Mouse (Mus musculus) spleen, adult 18-20 months (tissue): ENCODE data around the gene Tmem59l.

Source experiments
- DNase-seq, 2 experiments: peaks; one replicate each; pipeline ENCODE4 v3.0.0; 2022; ENCODE audit warnings: mixed read lengths in 2 of 2

The Tmem59l gene

DNA sequence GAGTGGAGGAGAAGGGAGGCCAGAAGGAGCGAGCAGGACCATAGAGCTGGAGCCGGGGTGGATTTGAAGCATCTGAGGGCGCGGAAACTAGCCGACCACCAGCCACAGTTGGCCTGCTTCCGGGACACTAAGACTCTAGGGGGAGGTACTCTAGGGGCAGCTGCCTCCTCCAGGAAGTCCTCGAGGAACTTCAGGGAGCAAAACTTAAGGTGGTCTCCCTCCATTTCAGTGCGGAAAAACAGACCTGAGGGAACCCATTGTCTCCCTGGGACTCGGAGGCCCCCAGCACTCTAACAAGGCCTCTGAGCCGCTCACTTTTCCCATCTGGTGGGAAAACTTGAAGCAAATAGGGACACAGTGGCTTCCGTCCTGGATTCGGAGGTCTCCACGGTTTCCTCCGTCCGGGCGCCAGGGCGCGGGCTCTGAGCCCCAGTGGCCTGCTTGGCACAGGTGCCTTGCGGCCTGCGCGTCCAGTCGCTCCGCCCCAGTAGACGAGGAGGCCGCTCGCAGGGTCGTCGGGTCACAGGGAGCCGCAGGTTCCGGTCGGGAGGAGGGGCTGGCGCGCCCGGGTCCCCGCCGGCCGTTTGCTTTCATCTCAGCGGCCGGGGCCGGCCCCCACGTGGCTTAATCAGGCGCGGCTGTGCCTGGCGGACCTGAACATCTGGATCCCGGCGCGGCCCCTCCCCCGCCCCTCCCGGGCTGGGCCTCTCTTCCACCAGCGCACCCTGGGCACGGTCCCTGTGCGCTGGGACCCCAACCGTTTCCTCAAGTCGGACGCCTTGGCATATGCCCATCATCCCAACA is 1.0 kb upstream of the Tmem59l start:
- no peak for DNase-seq

DNA sequence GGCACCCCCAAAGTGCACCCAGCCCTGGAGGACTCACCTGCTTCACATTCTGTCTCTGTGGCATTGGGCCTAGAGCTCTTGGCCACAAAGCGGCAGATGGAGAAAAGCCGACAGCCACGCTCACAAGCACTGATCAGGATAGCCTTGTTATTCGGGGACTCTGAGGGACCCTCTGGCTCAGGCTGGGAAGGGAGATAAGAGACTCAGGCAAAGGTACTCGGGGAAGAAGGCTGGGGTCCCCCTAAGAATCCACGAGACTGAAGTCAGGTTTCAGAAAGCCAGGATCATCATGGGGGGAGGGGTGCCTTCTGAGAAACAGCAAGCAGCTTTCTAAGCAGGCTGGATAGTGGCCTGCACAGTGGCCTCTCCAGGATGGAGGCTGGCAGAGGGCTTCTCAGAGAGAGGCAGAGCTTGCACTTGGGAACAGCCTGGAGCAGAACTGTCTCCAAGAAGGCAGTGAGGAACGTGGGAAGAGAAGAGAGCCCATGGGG is 922 bp downstream of the Tmem59l start:
- DNase-seq = no peak

DNA sequence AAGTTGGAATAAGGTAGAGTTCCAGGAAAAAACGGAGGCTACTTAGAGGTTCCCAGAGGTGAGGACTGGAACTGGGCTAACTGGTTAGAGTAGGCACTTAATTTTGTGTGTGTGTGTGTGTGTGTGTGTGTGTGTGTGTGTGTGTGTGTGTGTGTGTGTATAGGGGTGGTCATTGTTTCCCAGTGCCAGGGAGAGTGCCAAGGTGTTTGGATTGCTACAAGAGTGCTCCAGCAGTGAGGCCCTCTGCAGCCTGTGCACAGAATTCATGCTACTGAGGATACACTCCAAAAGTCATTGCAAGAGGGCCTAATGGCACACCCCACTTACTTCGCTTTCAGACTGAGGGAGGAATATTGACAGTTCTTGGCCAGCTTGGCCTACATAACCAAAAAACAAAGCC is 4.2 kb downstream of the Tmem59l start:
- DNase-seq = no peak

DNA sequence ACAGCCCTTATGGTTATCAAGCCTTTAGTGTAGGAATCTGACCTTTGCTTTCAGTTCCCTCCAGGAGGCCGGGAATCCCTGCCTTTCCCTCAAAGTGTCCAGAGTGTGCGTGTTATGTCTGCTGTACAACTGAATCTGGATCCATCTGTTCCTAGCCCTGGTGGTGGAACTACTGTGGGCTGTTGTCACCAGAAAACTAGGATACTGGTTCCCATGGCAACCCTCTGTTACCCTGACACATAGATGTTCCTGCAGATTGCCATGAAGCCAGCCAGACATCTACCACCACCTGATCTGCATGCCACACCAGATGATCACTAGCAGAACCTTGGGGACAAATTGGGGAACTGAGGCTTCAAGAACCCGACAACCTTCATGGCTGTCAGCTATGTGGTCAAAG is 5.2 kb downstream of the Tmem59l start:
- DNase-seq = no peak

DNA sequence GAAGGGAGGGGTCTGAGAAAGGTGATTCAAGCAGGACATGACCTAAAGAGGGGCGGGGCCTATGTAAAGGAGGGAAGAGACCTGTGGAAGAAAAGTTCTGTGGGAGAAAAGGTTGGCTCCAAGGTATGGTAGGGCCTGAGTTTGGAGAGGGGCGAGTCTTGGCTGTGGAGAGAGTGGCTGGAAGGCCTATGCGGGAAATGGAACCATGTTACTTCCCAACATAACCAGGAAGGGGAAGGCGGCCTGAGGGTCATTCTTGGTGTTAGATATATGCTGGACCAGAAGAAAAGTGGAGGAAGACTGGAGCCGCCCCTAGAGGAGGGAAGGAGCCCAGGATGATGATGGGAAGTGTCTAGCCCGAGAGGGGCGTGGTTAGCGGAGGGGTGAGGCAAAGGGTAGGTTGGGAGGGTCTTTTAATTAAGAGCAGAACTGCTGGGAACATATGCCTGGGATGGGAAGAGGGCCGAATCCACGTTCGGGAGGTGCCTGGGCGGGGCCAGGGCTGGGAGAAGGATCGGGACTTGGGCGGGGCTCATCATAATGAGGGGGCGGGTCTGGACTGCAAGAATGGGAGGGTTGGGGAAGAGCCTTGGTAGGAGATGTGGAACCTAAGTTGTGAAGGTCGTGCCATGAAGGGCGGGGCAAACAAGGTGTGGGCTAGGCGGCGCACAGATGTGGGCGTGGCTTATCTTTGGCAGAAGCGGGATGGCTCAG is 9.7 kb downstream of the Tmem59l start:
- no peak for DNase-seq

DNA sequence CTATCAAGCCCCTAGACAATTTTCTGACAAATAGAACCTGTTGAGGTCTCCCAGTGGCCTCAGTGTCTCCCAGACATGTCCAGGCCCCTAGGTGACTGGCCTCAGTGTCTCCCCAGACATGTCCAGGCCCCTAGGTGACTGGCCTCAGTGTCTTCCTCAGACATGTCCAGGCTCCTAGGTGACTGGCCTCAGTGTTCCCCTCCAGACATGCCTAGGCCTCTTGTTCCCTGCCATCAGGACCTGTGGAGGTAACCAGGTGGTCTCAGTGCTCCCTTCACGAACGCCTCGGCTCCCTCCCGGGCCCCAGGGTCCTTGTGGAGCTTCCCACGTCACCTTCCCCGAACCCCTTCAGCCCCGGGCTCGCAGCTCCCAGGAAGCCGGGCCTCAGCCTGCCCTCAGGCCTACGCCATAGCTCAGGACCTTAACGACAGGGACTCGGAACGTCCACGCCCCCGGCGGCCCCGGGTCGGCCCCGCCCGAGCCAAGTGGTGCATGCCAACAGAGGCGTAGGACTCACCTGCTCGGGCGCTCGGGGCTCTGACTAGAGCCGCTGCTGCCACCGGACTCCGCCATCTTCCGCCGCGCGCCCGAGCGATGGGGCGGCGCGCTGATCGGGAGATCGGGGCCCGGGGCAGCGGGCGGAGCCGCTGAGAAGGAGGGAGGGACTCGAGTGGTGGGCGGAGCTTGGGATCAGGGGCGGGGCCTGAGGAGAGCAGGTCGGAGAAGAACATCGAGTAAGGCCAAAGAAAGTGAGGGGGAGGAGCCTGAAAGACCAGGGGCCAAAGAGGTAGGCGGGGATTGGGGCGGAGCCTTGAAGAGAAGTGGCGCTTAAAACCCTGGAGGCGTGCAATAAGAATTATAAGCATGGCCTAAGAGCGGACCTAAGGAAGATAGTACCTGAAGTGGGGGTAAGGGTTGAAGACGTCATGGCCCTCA is 10.6 kb downstream of the Tmem59l start, which contains the start of gene Klhl26:
Gene Klhl26, minus strand, starts transcription at position 636 of the 936 bp plus-strand sequence.
- peak; percentile 96 to 97 for DNase-seq

DNA sequence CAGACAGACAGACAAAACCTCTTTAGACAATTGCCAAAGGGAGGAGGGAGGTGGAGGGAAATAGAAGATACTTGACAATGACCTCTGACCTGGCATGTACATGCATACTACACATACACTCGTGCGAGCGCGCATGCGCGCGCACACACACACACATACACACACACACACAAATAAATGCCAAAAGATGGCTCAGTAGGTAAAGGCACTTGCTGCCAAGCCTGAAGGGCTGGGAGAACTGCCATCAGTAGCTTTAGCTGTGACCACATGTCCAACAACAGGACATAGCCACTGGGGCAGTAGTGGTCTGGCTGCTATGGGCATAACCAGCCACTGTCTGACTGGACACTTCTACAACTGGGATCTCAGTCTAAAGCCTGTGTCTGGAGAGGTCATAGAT is 15.3 kb downstream of the Tmem59l start:
- DNase-seq = no peak

DNA sequence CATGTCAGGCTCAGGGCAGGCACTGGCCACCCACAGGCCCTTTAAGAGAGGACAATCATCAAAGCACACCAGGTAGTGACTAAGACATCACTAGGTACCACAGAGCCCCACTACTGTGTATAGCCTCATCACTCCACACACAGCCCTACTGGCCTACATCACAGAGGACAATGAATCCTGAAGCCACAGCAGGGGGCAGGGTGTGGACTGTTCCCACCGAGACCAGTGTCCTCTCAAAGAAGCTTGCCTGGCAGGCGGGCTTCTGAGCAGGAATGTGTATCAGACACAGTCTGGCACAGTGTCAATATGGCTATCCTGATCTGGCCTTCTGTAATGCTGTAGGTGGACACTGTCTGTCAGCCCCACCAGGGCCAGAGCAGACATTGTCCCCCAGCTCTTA is 17.2 kb downstream of the Tmem59l start:
- DNase-seq = no peak

DNA sequence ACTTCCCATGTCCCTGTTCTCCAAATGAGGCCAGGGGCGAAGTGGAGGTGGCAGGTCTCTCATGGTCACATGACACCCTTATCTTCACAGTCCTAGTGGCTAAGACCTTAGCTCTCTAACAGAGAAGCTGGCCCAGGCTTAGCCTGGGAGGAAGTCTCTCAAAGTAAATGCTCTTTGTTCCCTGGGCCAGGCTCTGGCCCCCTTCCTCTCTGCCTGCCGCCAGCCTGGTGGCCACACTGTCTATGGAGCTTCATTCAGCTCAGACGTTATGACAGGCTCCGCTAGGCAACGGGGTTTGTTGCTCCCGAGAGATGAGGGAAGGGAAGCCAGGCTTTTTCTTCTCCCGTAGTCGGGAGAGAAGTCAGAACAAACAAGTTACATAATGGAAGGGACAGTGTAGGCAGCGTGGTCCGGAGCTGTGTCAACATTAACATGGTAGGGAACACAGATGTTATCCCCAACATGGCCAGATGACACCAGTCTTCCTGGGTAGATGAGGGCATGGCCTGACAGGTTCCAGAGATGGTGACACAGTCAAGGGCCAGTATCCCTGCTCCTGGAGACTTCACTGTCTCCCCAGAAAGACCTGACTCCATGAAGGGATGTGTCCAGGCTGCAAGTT is 17.8 kb downstream of the Tmem59l start:
- no peak for DNase-seq

DNA sequence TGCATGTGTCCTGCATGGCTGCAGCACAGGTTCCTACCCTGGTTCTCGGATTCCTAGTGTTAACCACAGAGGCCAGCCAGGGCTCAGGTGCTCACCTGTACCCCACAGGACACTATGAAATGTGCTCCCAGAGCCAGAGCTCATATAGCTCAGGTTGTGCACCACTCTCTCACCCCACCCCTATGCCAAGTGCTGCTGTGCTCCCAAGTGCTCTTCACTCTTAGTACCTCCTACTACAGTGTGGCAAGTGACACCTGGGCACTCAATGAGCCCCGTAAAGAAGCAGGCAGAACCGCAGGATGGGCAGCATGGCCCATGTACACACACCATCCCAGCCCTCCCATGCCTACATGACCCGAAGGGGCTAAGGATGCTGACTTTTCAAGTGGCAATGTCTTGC is 18.4 kb downstream of the Tmem59l start:
- no peak for DNase-seq

DNA sequence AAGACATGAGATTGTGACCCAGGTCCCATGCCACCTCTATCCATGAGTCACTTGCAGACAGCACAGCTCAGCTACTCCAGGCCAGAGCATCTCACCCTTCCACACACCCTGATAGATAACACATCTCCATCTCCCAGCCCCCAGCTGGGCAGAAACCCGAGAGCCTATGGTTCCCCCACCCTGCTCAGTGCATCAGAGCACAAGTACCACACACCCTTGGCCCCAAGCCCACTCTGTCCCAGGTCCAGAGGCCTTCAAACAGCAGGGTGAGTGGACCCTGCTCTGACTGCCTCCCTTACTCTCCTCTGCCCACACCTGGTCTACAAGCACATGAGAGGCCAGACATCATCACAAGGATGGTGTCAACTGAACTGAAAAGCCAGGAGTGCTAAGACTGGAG is 19.3 kb downstream of the Tmem59l start:
- no peak for DNase-seq

DNA sequence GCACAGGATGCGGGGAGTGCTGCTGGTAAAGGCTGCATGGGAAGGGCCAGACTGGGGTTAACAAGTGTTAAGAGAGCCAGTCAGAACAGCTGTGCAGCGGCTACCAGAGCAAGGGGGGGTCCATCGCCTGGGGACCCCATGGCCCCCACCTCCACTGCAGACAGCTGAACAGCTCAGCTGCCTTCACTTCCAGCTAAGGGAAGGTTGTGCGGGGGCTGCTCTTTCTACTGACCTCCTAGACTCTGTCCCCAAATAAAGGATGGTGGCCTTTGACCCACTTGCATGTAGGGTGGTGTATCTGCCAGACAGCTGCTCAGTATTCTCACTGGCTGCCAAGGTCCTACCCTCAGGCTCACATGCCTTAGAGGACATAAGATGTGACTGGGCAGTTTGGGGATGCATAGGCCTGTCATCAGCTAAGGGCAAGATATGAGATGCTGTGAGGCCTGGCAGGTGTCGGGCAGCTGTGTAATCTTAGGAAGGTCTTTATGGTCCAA is 19.9 kb downstream of the Tmem59l start:
- DNase-seq = no peak

DNA sequence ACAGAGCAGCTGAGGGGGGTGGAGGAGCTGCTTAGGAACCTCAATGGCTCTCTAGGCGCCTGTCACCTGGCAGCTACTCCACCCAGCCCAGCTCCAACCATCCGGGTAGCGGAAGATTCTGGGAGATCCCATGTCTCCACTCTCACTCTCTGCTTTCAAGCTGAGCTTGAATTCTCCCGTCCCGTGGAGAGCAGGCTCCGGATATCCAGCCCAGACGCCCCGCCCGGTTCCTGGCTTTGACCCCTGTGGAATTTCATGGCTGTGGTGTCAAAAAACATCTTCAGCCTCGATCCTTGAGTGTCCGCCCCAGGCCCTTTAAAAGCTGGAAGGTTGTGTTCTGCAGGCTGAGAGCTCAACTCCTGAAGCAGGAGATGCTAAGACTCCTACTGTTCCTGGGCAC is 20.4 kb downstream of the Tmem59l start:
- no peak for DNase-seq

DNA sequence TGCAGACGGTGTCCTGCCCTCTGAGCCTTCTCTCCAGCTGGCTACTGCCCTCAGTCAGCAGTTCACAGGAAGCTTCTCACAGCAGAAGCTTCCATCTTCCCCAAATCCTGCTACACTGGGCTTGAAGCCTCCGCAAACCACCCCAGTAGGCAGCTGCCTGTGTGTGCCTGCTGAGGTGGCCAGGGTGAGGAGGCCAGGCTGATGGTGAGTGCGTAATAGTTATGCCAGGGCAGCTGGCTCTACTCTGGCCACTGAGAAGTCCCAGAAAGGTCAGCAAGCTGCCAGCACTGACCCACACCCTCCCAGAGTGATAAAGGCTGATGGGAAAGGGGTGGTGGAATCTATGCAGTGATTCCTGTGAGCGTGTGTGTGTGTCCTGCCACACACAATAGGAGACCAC is 20.9 kb downstream of the Tmem59l start:
- DNase-seq = no peak

DNA sequence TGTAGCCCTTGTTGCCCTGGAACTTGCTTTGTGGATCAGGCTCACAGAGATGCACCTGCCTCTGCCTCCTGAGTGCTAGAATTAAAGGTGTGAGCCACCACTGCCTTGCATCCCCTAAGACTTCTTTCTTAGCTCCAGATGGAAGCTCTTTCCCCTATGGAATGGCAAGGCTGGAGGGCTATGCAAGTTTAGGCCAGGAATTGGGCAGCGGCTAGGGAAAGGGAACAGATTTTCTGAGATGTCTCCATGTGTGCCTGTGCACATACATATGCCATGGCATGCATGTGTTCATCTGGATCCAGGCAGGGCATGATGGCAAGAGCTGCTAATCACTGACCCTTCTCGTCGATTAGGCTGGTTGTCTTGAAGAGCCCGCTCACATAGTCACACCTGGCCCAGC is 21.5 kb downstream of the Tmem59l start:
- no peak for DNase-seq

DNA sequence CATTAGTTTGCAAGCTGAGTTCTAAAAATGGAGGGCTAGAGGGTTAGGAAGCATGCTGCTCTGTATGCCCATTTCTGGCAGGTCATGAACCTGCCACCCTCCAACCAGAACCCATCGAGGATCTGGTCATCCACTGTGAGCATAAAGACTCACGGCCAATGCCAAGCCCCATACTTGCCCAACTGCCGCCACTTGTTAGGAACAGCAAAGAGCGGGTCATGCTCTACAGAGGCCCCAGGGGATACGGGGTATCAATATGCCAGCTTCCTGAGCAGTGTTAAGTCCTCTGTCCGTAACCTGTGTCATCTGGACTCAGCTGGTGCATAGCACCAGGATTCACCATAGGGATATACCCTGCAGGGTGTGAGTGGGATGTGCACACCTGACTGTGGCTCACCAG is 23.0 kb downstream of the Tmem59l start:
- no peak for DNase-seq

DNA sequence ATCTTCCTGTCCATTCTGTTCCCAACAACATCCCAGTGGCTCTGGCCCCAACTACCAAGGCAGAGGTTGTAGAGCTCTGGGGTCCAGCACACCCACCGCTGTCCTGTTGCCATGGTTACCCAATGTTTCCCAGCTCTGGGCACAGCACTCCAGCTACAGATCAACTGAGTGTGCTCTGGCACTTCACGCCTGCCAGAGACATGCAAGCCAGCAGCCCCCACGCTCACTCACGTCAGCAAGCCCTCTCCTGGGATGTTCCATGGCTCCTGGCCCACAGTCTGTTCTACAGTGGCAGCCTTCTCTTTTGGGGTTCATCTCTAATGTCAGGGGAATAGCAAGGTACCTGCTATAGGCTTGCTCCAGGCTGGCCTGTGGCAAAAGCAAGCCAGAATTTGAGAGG is 23.9 kb downstream of the Tmem59l start:
- no peak for DNase-seq

DNA sequence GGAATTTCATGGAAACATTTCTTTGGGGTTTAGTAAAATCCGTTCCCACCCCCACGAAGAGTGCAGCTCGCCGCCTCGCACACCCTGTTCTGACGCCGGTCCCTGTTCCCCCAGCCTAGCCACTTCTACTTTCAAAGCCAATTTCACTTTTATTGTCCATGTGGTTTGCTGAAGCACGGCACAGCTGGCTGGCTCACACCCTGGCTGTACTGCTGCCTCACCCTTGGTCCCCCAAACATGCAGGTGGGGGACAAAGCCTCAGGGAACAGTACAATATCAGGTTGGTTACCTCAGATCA is 24.7 kb downstream of the Tmem59l start:
- DNase-seq = no peak

DNA sequence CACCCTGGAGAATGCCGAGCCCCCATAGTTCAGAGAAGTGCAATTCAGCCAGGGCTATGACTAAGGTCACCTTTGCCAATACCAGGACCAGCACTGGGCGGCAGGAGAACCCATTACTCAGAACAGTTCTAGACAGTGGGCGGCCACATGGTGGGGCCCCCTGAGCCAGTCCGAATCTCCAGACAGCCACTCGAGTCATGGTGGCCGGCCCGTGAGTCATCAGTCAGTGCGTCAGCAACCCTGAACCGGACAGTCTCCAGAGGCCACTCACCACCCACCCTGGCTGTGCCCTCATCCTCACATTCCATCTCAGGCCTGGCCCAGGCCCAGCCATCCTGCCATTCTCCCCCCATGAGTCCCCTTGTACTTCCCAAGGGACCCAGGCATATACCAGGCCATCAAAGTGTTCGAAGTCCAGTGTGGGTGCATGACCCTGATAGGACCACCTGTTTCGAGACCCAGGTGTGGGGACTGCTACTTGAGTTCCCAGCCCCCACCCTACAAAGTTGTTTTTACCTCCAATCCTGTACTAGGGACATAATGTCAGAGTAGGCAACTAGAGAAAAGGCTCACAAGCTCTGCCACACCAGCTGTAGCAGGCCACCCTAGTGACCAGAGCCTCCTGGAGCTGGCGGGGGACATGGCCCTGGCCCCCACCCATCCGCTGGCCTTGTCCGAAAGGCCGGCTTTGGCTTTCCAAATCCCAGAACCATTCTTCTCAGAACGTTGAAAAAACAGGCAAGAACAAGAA is 25.2 kb downstream of the Tmem59l start:
- DNase-seq = no peak

DNA sequence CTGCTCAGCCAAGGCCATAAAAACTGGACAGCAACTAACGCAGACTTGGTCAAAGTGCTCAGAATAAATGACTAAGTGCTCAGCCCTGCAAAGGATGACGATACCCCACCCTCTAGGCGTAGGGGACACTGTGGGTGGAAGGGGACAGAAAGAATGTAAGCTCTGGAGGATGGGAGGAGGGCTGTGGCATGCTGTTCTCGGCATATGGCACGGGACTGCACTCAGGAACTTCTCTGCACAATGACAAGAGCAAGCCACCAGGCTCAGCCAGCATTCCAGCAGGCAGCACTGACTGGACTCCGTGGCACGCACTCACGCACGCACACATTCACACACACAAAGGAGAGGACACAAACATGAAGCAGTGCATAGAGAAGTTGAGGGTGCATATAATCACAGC is 26.6 kb downstream of the Tmem59l start:
- DNase-seq = no peak

DNA sequence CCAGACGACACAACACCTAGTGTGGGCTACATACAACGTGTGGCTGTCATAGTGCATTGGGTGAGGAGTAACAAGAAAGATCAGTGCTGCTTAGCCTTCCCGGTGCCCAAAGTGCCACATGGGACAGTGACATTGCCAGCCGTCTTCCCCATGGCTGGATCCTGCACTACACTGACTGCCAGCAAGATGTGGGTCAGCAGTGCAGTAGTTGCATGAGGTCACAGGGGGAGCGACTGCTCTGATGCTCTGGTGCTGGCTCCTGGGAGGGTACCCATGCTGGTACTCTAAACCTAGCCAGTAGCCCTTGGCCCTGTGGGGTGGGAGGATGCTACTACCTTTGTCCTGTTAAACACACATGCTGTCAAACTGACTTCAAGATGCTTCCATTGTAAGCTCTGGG is 27.0 kb downstream of the Tmem59l start:
- no peak for DNase-seq

DNA sequence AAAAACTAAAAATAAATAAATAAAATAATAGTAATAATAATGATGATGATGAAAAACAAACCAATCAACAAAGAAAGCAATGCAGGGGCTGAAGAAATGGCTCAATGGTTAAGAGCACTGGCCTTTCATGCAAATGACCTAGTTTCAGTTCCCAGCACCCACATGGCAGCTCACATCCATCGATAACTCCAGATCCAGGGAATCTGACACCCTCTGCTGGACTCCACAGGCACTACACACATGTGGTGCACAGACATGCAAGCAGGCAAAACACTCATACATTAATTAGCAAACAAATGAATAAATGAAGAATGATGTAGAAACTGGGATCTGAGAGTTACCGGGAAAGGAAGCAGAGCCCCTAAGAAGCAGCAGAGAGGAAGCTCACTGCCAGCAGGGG is 27.5 kb downstream of the Tmem59l start:
- no peak for DNase-seq
